Mouse (Mus musculus) stomach, postnatal 0 days (tissue): ENCODE results near the gene Ptpa. TPM values are rescaled to one million over a fixed set of nuclear protein-coding genes. Genes with fewer than 3 reads are reported as not detected.

Experiments used
- ATAC-seq: fragments of 200-750 bp; cut with Nextera tagmentation; 2 replicates; pipeline ENCODE4 v1.8.0; 2017; ENCODE audit not compliant: low FRiP score, low TSS enrichment
- DNase-seq: peaks from one replicate; pipeline ENCODE4 v3.0.0-alpha.2; 2016; ENCODE audit warnings: low spot score
- H3K27ac ChIP-seq: fragments of 300-500 bp; sonication (generic); replicated peaks from 2 replicates; pipeline ENCODE4 v1.5.1; 2014; ENCODE audit warnings: mild to moderate bottlenecking, control low read depth
- H3K27me3 ChIP-seq: fragments of 300-500 bp; sonication (generic); 2 replicates; pipeline ENCODE4 v1.6.1; 2014; ENCODE audit warnings: low read length; ENCODE audit not compliant: control insufficient read depth, insufficient read depth
- H3K36me3 ChIP-seq: fragments of 300-500 bp; sonication (generic); 2 replicates; pipeline ENCODE4 v1.6.1; 2014; ENCODE audit warnings: low read length, mixed read lengths; ENCODE audit not compliant: control insufficient read depth, insufficient read depth
- H3K4me1 ChIP-seq: fragments of 300-500 bp; sonication (generic); replicated peaks from 2 replicates; pipeline ENCODE4 v1.6.1; 2014; ENCODE audit warnings: antibody characterized with exemption; ENCODE audit not compliant: control insufficient read depth, insufficient read depth
- H3K4me2 ChIP-seq: fragments of 300-500 bp; sonication (generic); replicated peaks from 2 replicates; pipeline ENCODE4 v1.6.1; 2014; ENCODE audit warnings: low read depth, mild to moderate bottlenecking, control low read depth, moderate library complexity
- H3K4me3 ChIP-seq: fragments of 300-500 bp; sonication (generic); 2 replicates; pipeline ENCODE4 v1.5.1; 2014; ENCODE audit warnings: low read depth, low read length, control low read depth
- H3K9ac ChIP-seq: fragments of 300-500 bp; sonication (generic); 2 replicates; pipeline ENCODE4 v1.6.1; 2014; ENCODE audit warnings: mild to moderate bottlenecking, low read length, control low read depth, mixed read lengths
- H3K9me3 ChIP-seq: fragments of 300-500 bp; sonication (generic); 2 replicates; pipeline ENCODE4 v1.6.1; 2016; ENCODE audit warnings: low read length; ENCODE audit not compliant: control insufficient read depth
- CTCF ChIP-seq: IDR thresholded peaks from 2 replicates; pipeline ENCODE4 v1.5.1; 2016; ENCODE audit warnings: antibody characterized with exemption, low read depth, mild to moderate bottlenecking, moderate library complexity
- EP300 ChIP-seq: optimal IDR thresholded peaks from 2 replicates; pipeline ENCODE3; 2016; ENCODE audit warnings: antibody characterized with exemption
- WGBS: fragments of 180-500 bp; shearing (Covaris S2); extraction: QIAGEN DNeasy Blood & Tissue Kit; methylation state at CpG from one replicate; pipeline ENCODE4 v1.1.7; 2014; 5-methylcytosine and 5-hydroxymethylcytosine counted together
- polyA plus RNA-seq: library from polyadenylated mRNA; unstranded; fragments of >200 nt; fragmentation: Nextera tagmentation; extraction: Ambion mirVana; gene quantifications from 2 replicates; pipeline ENCODE4 v1.2.1, GENCODE M21; 2015

The Ptpa gene
- polyA plus RNA-seq, 1 experiment from 2014 or later = 76.6 TPM

- H3K4me3 ChIP-seq = no peak overlapping the region
- DNase-seq (no peak), ATAC-seq (no peak)
Observed at GRCm38 (mm10) chr2:30417595-30418165, 1.8 kb downstream of the Ptpa start.

GRCm38 (mm10) chr2:30418259-30418658 is 2.4 kb downstream of the Ptpa start:
- Histone ChIP-seq H3K27ac (0 out of 2 replicates have a peak overlapping the region, but pooled peaks have one; percentile 13), H3K27me3 (no peaks in the 10 kb centered on the region), H3K4me3 (no peak overlapping the region), H3K4me2 (no peak overlapping the region), H3K9me3 (no peaks in the 10 kb centered on the region), H3K36me3 (no peaks in the 10 kb centered on the region), H3K9ac (no peak overlapping the region), H3K4me1 (no peaks in the 10 kb centered on the region; the same call in 1 of the 2 replicates)
- ATAC-seq (no peak), DNase-seq (no peak)
- TF ChIP-seq CTCF = no peak
- no peak for TF ChIP-seq EP300
- WGBS = 56% methylated on average over 6 of the region's 6 CpGs

More at GRCm38 (mm10) chr2:30417595-30418165, 1.8 kb downstream of the Ptpa start:
- WGBS = 58% methylated on average over 5 of the region's 5 CpGs
- no peaks in the 10 kb centered on the region; the same call in 1 of the 2 replicates for H3K4me1 ChIP-seq
- no peaks in the 10 kb centered on the region; the same call in 1 of the 2 replicates for H3K36me3 ChIP-seq
- H3K9me3 ChIP-seq = no peaks in the 10 kb centered on the region
- no peak overlapping the region for H3K4me2 ChIP-seq
- no peak overlapping the region for H3K9ac ChIP-seq
- no peak for TF ChIP-seq EP300
- TF ChIP-seq CTCF = no peak
- H3K27me3 ChIP-seq = no peaks in the 10 kb centered on the region
- H3K27ac ChIP-seq = no peak overlapping the region

GRCm38 (mm10) chr2:30419112-30419511 is 3.3 kb downstream of the Ptpa start:
- Histone ChIP-seq H3K27ac (no peak overlapping the region; the same call in 1 of the 2 replicates), H3K9ac (peak overlapping the region; percentile 38; the same call in 1 of the 2 replicates), H3K36me3 (no peaks in the 10 kb centered on the region), H3K9me3 (no peaks in the 10 kb centered on the region), H3K4me3 (no peak overlapping the region), H3K4me1 (no peaks in the 10 kb centered on the region; the same call in 1 of the 2 replicates), H3K4me2 (0 out of 2 replicates have a peak overlapping the region, but pooled peaks have one; percentile 1), H3K27me3 (no peaks in the 10 kb centered on the region)
- TF ChIP-seq EP300 (no peak), CTCF (no peak)
- DNase-seq (no peak), ATAC-seq (no peak)
- 32% methylated on average over 10 of the region's 10 CpGs for WGBS

GRCm38 (mm10) chr2:30421432-30421831 is 5.6 kb downstream of the Ptpa start:
- no peak overlapping the region for H3K27ac ChIP-seq
- no peak overlapping the region for H3K9ac ChIP-seq
- no peaks in the 10 kb centered on the region for H3K9me3 ChIP-seq
- no peaks in the 10 kb centered on the region for H3K27me3 ChIP-seq
- H3K4me1 ChIP-seq = no peaks in the 10 kb centered on the region; the same call in 1 of the 2 replicates
- DNase-seq (no peak), ATAC-seq (no peak)
- H3K4me2 ChIP-seq = no peak overlapping the region
- 62% methylated on average over 4 of the region's 4 CpGs for WGBS
- H3K4me3 ChIP-seq = no peak overlapping the region
- TF ChIP-seq CTCF (no peak), EP300 (no peak)
- 0 out of 2 replicates have a peak, but pooled peaks cover 2% of the 10 kb centered on the region for H3K36me3 ChIP-seq

GRCm38 (mm10) chr2:30429156-30429555 is 13.3 kb downstream of the Ptpa start:
- no peak for ATAC-seq
- H3K36me3 ChIP-seq = peaks cover 39% of the 10 kb centered on the region
- H3K4me3 ChIP-seq = no peak overlapping the region
- H3K9me3 ChIP-seq = no peaks in the 10 kb centered on the region
- no peak overlapping the region for H3K4me2 ChIP-seq
- no peaks in the 10 kb centered on the region for H3K27me3 ChIP-seq
- H3K4me1 ChIP-seq = no peaks in the 10 kb centered on the region
- no peak for TF ChIP-seq EP300
- TF ChIP-seq CTCF = no peak
- H3K27ac ChIP-seq = no peak overlapping the region
- DNase-seq = no peak
- no peak overlapping the region for H3K9ac ChIP-seq

- peak; percentile 70 for DNase-seq
- WGBS = 41% methylated on average over 5 of the region's 5 CpGs
- Histone ChIP-seq H3K9ac (no peak overlapping the region), H3K27ac (no peak overlapping the region), H3K4me1 (no peaks in the 10 kb centered on the region), H3K4me3 (no peak overlapping the region), H3K36me3 (peaks cover 42% of the 10 kb centered on the region; the same call in 1 of the 2 replicates), H3K4me2 (no peak overlapping the region), H3K9me3 (no peaks in the 10 kb centered on the region), H3K27me3 (no peaks in the 10 kb centered on the region)
- ATAC-seq = peak; percentile 76
- TF ChIP-seq CTCF = peak; percentile 93
- TF ChIP-seq EP300 = no peak
Observed at GRCm38 (mm10) chr2:30435326-30436155, 19.7 kb downstream of the Ptpa start.
